Mouse (Mus musculus) midbrain, embryonic 16.5 days (tissue): ENCODE data around the gene Abr. TPM values are rescaled to one million over a fixed set of nuclear protein-coding genes. Genes with fewer than 3 reads are reported as not detected.
A peak's percentile ranks its signal among the peaks of the same experiment; 100 is the strongest.

ENCODE experiments used
- ATAC-seq: fragments of 200-750 bp; cut with Nextera tagmentation; 2 replicates; pipeline ENCODE4 v1.8.0; 2017; ENCODE audit warnings: moderate TSS enrichment
- H3K27ac ChIP-seq: fragments of 300-500 bp; sonication (generic); 2 replicates; pipeline ENCODE4 v1.5.1; 2014; ENCODE audit warnings: mild to moderate bottlenecking, low read length, mixed read lengths
- H3K27me3 ChIP-seq: fragments of 300-500 bp; sonication (generic); 2 replicates; pipeline ENCODE4 v1.6.1; 2014; ENCODE audit warnings: low read depth, low read length, mixed read lengths; ENCODE audit not compliant: control insufficient read depth, insufficient read depth
- H3K36me3 ChIP-seq: fragments of 300-500 bp; sonication (generic); 2 replicates; pipeline ENCODE4 v1.6.1; 2014; ENCODE audit warnings: mild to moderate bottlenecking, low read length, moderate library complexity, mixed read lengths; ENCODE audit not compliant: control insufficient read depth, insufficient read depth
- H3K4me1 ChIP-seq: fragments of 300-500 bp; sonication (generic); 2 replicates; pipeline ENCODE4 v1.6.1; 2014; ENCODE audit warnings: mild to moderate bottlenecking, low read length, mixed read lengths; ENCODE audit not compliant: control insufficient read depth, insufficient read depth
- H3K4me2 ChIP-seq: fragments of 300-500 bp; sonication (generic); 2 replicates; pipeline ENCODE4 v1.6.1; 2014; ENCODE audit warnings: mild to moderate bottlenecking, low read length, mixed read lengths
- H3K4me3 ChIP-seq: fragments of 300-500 bp; sonication (generic); 2 replicates; pipeline ENCODE4 v1.5.1; 2014; ENCODE audit warnings: low read depth, mild to moderate bottlenecking, low read length, moderate library complexity, mixed read lengths
- H3K9ac ChIP-seq: fragments of 300-500 bp; sonication (generic); 2 replicates; pipeline ENCODE4 v1.6.1; 2014; ENCODE audit warnings: low read depth, low read length, mixed read lengths
- H3K9me3 ChIP-seq: fragments of 300-500 bp; sonication (generic); replicated peaks from 2 replicates; pipeline ENCODE4 v1.6.1; 2014; ENCODE audit warnings: mild to moderate bottlenecking, low read length, mixed read lengths; ENCODE audit not compliant: control insufficient read depth, poor library complexity, severe bottlenecking
- WGBS: fragments of 180-500 bp; shearing (Covaris S2); extraction: QIAGEN DNeasy Blood & Tissue Kit; methylation state at CpG from one replicate; pipeline ENCODE4 v1.1.7; 2014; 5-methylcytosine and 5-hydroxymethylcytosine counted together
- polyA plus RNA-seq: library from polyadenylated mRNA; unstranded; fragments of >200 nt; fragmentation: Nextera tagmentation; extraction: Ambion mirVana; gene quantifications from 2 replicates; pipeline ENCODE4 v1.2.1, GENCODE M21; 2015

The Abr gene
- polyA plus RNA-seq, 1 experiment from 2014 or later, result 110 TPM

GRCm38 (mm10) chr11:76610948-76611347 lies 11.2 kb downstream of the Abr start:
- ATAC-seq, result no peak
- H3K9ac ChIP-seq, result no peak overlapping the region
- H3K36me3 ChIP-seq, result no peaks in the 10 kb centered on the region
- H3K4me2 ChIP-seq, result no peak overlapping the region
- H3K27ac ChIP-seq, result no peak overlapping the region
- no peak overlapping the region for H3K4me3 ChIP-seq
- H3K9me3 ChIP-seq, result no peaks in the 10 kb centered on the region
- H3K4me1 ChIP-seq, result peaks cover 12% of the 10 kb centered on the region
- H3K27me3 ChIP-seq, result no peaks in the 10 kb centered on the region

GRCm38 (mm10) chr11:76606521-76606920 lies 15.6 kb downstream of the Abr start:
- no peak; the same call in 1 of the 2 replicates for ATAC-seq
- Histone ChIP-seq H3K4me1 (peaks cover 5% of the 10 kb centered on the region; the same call in 1 of the 2 replicates), H3K36me3 (no peaks in the 10 kb centered on the region), H3K27me3 (no peaks in the 10 kb centered on the region), H3K4me2 (no peak overlapping the region), H3K4me3 (no peak overlapping the region), H3K9me3 (no peaks in the 10 kb centered on the region), H3K27ac (peak overlapping the region; percentile 4; the same call in 1 of the 2 replicates), H3K9ac (no peak overlapping the region; the same call in 1 of the 2 replicates)
- 14% methylated on average over 9 of the region's 9 CpGs for WGBS

GRCm38 (mm10) chr11:76599219-76599618 lies 22.9 kb downstream of the Abr start:
- no peak for ATAC-seq
- 45% methylated on average over 2 of the region's 2 CpGs for WGBS
- peaks cover under 1% of the 10 kb centered on the region; the same call in 1 of the 2 replicates for H3K4me1 ChIP-seq
- H3K27me3 ChIP-seq, result no peaks in the 10 kb centered on the region
- no peak overlapping the region for H3K9ac ChIP-seq
- no peak overlapping the region for H3K27ac ChIP-seq
- no peaks in the 10 kb centered on the region for H3K9me3 ChIP-seq
- no peak overlapping the region for H3K4me3 ChIP-seq
- H3K4me2 ChIP-seq, result no peak overlapping the region
- no peaks in the 10 kb centered on the region for H3K36me3 ChIP-seq

- Histone ChIP-seq H3K27me3 (no peaks in the 10 kb centered on the region), H3K36me3 (no peaks in the 10 kb centered on the region), H3K4me3 (no peak overlapping the region), H3K9me3 (no peaks in the 10 kb centered on the region), H3K4me1 (peaks cover 5% of the 10 kb centered on the region; the same call in 1 of the 2 replicates), H3K27ac (no peak overlapping the region), H3K9ac (no peak overlapping the region), H3K4me2 (no peak overlapping the region)
- ATAC-seq, result no peak
- WGBS, result 71% methylated on average over 5 of the region's 5 CpGs
Measured at GRCm38 (mm10) chr11:76598757-76599156, 23.4 kb downstream of the Abr start.

GRCm38 (mm10) chr11:76593620-76594326 lies 28.3 kb downstream of the Abr start:
- 65% methylated on average over 4 of the region's 4 CpGs for WGBS
- Histone ChIP-seq H3K4me1 (peaks cover 5% of the 10 kb centered on the region; the same call in 1 of the 2 replicates), H3K4me2 (no peak overlapping the region), H3K9ac (no peak overlapping the region), H3K9me3 (no peaks in the 10 kb centered on the region), H3K27ac (no peak overlapping the region), H3K36me3 (no peaks in the 10 kb centered on the region), H3K27me3 (no peaks in the 10 kb centered on the region), H3K4me3 (no peak overlapping the region)
- no peak for ATAC-seq

GRCm38 (mm10) chr11:76589746-76590145 lies 32.4 kb downstream of the Abr start:
- Histone ChIP-seq H3K4me2 (no peak overlapping the region), H3K27me3 (no peaks in the 10 kb centered on the region), H3K4me1 (peaks cover 5% of the 10 kb centered on the region; the same call in 1 of the 2 replicates), H3K9ac (no peak overlapping the region), H3K4me3 (no peak overlapping the region), H3K27ac (no peak overlapping the region), H3K9me3 (no peaks in the 10 kb centered on the region), H3K36me3 (no peaks in the 10 kb centered on the region)
- ATAC-seq, result no peak
- 90% methylated on average over 5 of the region's 5 CpGs for WGBS

- no peak overlapping the region for H3K9ac ChIP-seq
- H3K36me3 ChIP-seq, result no peaks in the 10 kb centered on the region
- no peak for ATAC-seq
- no peak overlapping the region for H3K27ac ChIP-seq
- 66% methylated on average over 10 of the region's 10 CpGs for WGBS
- peaks cover 1% of the 10 kb centered on the region; the same call in 1 of the 2 replicates for H3K4me1 ChIP-seq
- no peaks in the 10 kb centered on the region for H3K9me3 ChIP-seq
- H3K4me3 ChIP-seq, result no peak overlapping the region
- no peak overlapping the region for H3K4me2 ChIP-seq
- H3K27me3 ChIP-seq, result no peaks in the 10 kb centered on the region
Measured at GRCm38 (mm10) chr11:76588632-76589485, 33.3 kb downstream of the Abr start.

GRCm38 (mm10) chr11:76588032-76588431 lies 34.1 kb downstream of the Abr start:
- Histone ChIP-seq H3K27ac (no peak overlapping the region), H3K9ac (no peak overlapping the region), H3K36me3 (no peaks in the 10 kb centered on the region), H3K4me2 (no peak overlapping the region), H3K27me3 (no peaks in the 10 kb centered on the region), H3K9me3 (no peaks in the 10 kb centered on the region), H3K4me1 (no peaks in the 10 kb centered on the region), H3K4me3 (no peak overlapping the region)
- no peak for ATAC-seq
- 86% methylated on average over 2 of the region's 2 CpGs for WGBS

- Histone ChIP-seq H3K36me3 (no peaks in the 10 kb centered on the region), H3K4me1 (no peaks in the 10 kb centered on the region), H3K4me3 (no peak overlapping the region), H3K9me3 (no peaks in the 10 kb centered on the region), H3K9ac (no peak overlapping the region), H3K27ac (no peak overlapping the region), H3K27me3 (no peaks in the 10 kb centered on the region), H3K4me2 (no peak overlapping the region)
- no peak for ATAC-seq
- 94% methylated on average over 1 of the region's 1 CpGs for WGBS
Measured at GRCm38 (mm10) chr11:76587333-76587732, 34.8 kb downstream of the Abr start.
